Mouse (Mus musculus): ENCODE results near the gene Fam69b. TPM values are rescaled to one million over a fixed set of nuclear protein-coding genes. Genes with fewer than 3 reads are reported as not detected.

Gene Fam69b
- polyA plus RNA-seq, 1 experiment from 2014 or later = 109 TPM

GRCm38 (mm10) chr2:26601595-26601994, 26.7 kb upstream of the Fam69b start:
- Histone ChIP-seq H3K4me2 (no peak overlapping the region), H3K27ac (no peak overlapping the region), H3K4me1 (replicated peaks) (peaks cover 19% of the 10 kb centered on the region), H3K9ac (no peak overlapping the region), H3K36me3 (no peaks in the 10 kb centered on the region), H3K9me3 (no peaks in the 10 kb centered on the region), H3K4me3 (no peak overlapping the region), H3K27me3 (peaks cover 49% of the 10 kb centered on the region)
- ATAC-seq (ENCODE audit: low FRiP score) = no peak
- WGBS = 79% methylated on average over 1 of the region's 1 CpGs

- H3K4me1 ChIP-seq (replicated peaks) = peaks cover 27% of the 10 kb centered on the region
- no peaks in the 10 kb centered on the region for H3K9me3 ChIP-seq
- H3K4me2 ChIP-seq = no peak overlapping the region
- WGBS = 80% methylated on average over 5 of the region's 5 CpGs
- H3K27ac ChIP-seq = no peak overlapping the region
- ATAC-seq (ENCODE audit: low FRiP score) = no peak
- peaks cover 57% of the 10 kb centered on the region for H3K27me3 ChIP-seq
- H3K9ac ChIP-seq = no peak overlapping the region
- no peaks in the 10 kb centered on the region for H3K36me3 ChIP-seq
- 0 out of 2 replicates have a peak overlapping the region, but pooled peaks have one; percentile 54 for H3K4me3 ChIP-seq
These were observed 25.6 kb upstream of the Fam69b start for GRCm38 (mm10) chr2:26602631-26603030.

GRCm38 (mm10) chr2:26603159-26603558, 25.1 kb upstream of the Fam69b start:
- peaks cover 59% of the 10 kb centered on the region for H3K27me3 ChIP-seq
- peaks cover 27% of the 10 kb centered on the region for H3K4me1 ChIP-seq (replicated peaks)
- no peak overlapping the region for H3K27ac ChIP-seq
- H3K9me3 ChIP-seq = no peaks in the 10 kb centered on the region
- ATAC-seq (ENCODE audit: low FRiP score) = no peak
- H3K36me3 ChIP-seq = no peaks in the 10 kb centered on the region
- peak overlapping the region; percentile 73 for H3K4me2 ChIP-seq
- H3K4me3 ChIP-seq = peak overlapping the region; percentile 54
- peak overlapping the region; percentile 71; the same call in 1 of the 2 replicates for H3K9ac ChIP-seq
- 23% methylated on average over 6 of the region's 6 CpGs for WGBS

DNA sequence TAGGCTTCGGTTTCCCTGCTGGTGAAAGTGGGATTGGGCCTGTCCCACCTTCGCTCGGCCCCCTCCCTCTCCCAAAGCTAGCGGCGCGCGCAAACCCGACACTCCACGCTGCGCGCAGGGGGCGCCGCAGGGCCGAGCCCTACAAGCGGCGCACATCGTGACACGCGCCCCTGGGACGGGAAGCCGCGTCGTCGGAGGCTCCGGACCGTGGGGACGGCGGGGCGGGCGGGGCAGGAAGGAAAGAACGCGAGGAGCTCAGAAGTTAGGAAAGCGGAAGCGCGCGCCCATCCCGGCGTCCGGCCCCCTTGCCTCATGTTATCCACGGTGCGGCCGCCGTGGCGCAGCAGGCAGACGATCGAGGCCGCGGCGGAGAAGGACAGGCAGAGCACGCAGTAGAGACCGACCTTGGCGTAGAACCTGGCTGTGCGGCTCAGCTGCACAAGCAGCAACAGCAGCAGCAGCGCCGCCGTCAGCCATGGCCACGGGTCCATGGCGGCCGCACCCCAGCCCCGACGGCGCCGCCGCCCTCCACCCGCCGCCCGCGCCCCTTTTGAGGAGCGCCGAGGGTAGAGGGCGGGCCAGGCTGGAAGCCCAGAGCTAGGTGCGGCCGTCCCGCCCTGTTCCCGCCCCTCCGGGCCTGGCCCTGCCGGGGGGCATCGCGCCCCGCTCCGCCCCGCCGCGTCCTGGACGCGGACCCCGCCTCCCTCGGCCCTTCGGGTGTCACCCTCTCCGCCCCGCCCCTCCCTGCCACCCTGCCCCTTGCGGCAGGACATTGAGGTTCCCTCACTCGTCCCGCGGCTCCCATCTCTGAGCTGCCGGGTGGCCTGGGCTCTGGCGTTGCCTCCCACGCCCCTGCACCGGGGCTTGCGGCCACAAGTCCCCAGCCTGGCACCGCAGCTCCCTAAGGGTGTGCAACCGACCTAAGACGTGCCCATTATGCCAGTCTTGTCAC, 24.3 kb upstream of the Fam69b start, which contains the start of gene Agpat2:
Gene Agpat2, minus strand, starts transcription at position 698 of the 952 bp plus-strand sequence.
- Histone ChIP-seq H3K36me3 (no peaks in the 10 kb centered on the region), H3K27ac (no peak within 1 kb of the TSS), H3K9ac (peak within 1 kb of the TSS; percentile 71), H3K4me3 (peak within 1 kb of the TSS; percentile 54), H3K4me2 (peak within 1 kb of the TSS; percentile 73), H3K27me3 (peaks cover 59% of the 10 kb centered on the region), H3K4me1 (replicated peaks) (peaks cover 27% of the 10 kb centered on the region), H3K9me3 (no peaks in the 10 kb centered on the region)
- under 1% methylated on average over 76 of the region's 103 CpGs for WGBS
- peak; percentile 63 for ATAC-seq (ENCODE audit: low FRiP score)

DNA sequence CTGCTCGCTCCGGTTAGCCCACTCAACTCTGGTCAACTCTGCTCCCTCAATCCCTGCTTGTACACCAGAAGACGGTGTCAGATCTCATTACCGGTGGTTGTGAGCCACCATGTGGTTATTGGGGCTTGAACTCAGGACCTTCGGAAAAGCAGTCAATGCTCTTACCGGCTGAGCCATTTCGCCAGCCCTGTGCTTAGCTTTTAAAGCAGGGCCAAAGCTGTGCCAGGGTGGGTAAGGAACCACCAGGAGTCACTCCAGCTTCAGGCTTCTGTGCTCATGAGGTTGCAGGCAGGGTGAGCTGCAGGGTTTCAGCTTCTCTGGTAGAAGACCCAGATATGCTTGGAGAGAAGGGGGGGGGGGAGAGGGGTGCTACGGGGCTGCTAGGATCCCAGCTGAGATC, 22.9 kb upstream of the Fam69b start:
- Histone ChIP-seq H3K9me3 (no peaks in the 10 kb centered on the region), H3K4me2 (no peak overlapping the region), H3K4me1 (replicated peaks) (peaks cover 27% of the 10 kb centered on the region), H3K9ac (no peak overlapping the region), H3K36me3 (no peaks in the 10 kb centered on the region), H3K27me3 (peaks cover 59% of the 10 kb centered on the region), H3K27ac (no peak overlapping the region), H3K4me3 (no peak overlapping the region)
- ATAC-seq (ENCODE audit: low FRiP score) = no peak
- 88% methylated on average over 8 of the region's 8 CpGs for WGBS

DNA sequence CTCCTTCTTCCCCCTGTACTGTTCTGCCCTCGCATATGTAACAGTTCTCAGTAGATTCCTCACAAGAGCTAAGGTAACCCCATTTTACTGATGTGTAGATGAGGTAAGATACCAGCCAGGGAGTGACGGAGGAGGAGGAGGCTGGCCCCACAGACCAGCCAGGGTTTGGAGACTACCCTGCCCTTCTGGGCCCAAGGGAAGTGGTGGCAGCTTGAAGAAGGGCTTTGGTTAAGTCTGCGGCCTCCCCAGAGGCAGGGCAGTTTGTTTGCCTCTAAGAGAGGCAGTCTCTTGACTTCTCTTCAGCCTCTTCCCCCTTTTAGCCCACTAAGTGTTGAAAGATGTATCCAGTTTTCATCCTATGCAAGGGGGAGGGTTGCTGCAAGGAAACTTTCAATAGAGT, 21.7 kb upstream of the Fam69b start:
- ATAC-seq (ENCODE audit: low FRiP score) = no peak

DNA sequence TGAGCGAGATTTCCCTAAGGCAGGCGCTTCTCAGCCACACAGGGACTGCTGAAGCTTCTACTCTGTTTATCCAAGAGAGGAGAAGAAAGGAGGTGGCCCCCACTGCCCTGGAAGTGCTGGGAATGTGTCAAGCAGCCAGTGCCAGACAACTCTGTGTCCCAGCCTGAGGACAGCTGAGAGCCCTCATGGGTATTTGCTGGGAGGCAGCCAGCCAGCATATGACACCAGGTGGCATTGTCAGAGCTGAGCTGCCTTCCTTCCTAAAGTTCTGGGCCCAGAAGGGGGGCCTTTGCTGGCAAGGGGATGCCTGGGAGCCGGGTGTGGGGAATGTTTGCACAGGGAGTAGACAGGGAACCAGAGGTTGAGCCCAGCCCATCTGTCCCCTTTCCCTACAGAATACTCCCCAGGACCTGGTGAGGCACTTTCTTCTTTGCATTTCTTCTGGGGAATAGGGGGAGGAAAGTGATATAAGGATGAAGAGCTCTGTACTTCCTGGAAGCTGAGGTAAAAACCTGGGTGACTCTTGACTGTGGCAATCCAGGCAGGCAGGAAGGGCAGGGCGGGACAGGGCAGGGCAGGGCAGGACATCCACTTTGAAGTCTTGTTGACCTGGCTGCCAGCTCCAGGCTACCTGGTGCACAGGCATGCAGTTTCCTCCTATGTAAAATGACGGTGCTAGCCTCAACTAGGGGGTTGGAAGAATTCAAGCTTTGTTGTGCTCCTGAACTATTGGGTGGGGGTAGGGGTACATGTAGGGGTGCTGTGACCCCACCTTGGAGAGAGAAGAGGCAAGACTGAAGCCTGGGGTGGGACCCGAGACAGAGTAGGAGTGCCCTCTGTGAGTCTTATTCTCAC, 21.0 kb upstream of the Fam69b start:
- H3K4me3 ChIP-seq = no peak overlapping the region
- H3K36me3 ChIP-seq = no peaks in the 10 kb centered on the region
- peaks cover 49% of the 10 kb centered on the region for H3K27me3 ChIP-seq
- H3K9ac ChIP-seq = peak overlapping the region; percentile 49; the same call in 1 of the 2 replicates
- ATAC-seq (ENCODE audit: low FRiP score) = no peak
- peaks cover 27% of the 10 kb centered on the region for H3K4me1 ChIP-seq (replicated peaks)
- no peaks in the 10 kb centered on the region for H3K9me3 ChIP-seq
- H3K4me2 ChIP-seq = no peak overlapping the region
- WGBS = 54% methylated on average over 6 of the region's 6 CpGs
- H3K27ac ChIP-seq = peak overlapping the region; percentile 35; the same call in 1 of the 2 replicates

More for the DNA sequence above, 21.7 kb upstream of the Fam69b start:
- peaks cover 56% of the 10 kb centered on the region for H3K27me3 ChIP-seq
- WGBS = 71% methylated on average over 3 of the region's 3 CpGs
- H3K9me3 ChIP-seq = no peaks in the 10 kb centered on the region
- no peak overlapping the region for H3K9ac ChIP-seq
- no peaks in the 10 kb centered on the region for H3K36me3 ChIP-seq
- H3K4me3 ChIP-seq = no peak overlapping the region
- no peak overlapping the region for H3K4me2 ChIP-seq
- no peak overlapping the region for H3K27ac ChIP-seq
- peaks cover 27% of the 10 kb centered on the region for H3K4me1 ChIP-seq (replicated peaks)

GRCm38 (mm10) chr2:26608781-26609180, 19.5 kb upstream of the Fam69b start:
- no peaks in the 10 kb centered on the region for H3K9me3 ChIP-seq
- H3K4me3 ChIP-seq = no peak overlapping the region
- no peaks in the 10 kb centered on the region for H3K36me3 ChIP-seq
- ATAC-seq (ENCODE audit: low FRiP score) = no peak
- peaks cover 20% of the 10 kb centered on the region for H3K4me1 ChIP-seq (replicated peaks)
- H3K27ac ChIP-seq = no peak overlapping the region
- peaks cover 34% of the 10 kb centered on the region for H3K27me3 ChIP-seq
- no peak overlapping the region for H3K4me2 ChIP-seq
- H3K9ac ChIP-seq = no peak overlapping the region

- H3K9ac ChIP-seq = no peak overlapping the region
- no peak overlapping the region for H3K4me2 ChIP-seq
- H3K36me3 ChIP-seq = no peaks in the 10 kb centered on the region
- H3K4me3 ChIP-seq = no peak overlapping the region
- H3K27ac ChIP-seq = no peak overlapping the region
- ATAC-seq (ENCODE audit: low FRiP score) = no peak
- H3K27me3 ChIP-seq = peaks cover 29% of the 10 kb centered on the region
- H3K9me3 ChIP-seq = no peaks in the 10 kb centered on the region
- peaks cover 16% of the 10 kb centered on the region for H3K4me1 ChIP-seq (replicated peaks)
These were observed 19.0 kb upstream of the Fam69b start for GRCm38 (mm10) chr2:26609261-26609661.

DNA sequence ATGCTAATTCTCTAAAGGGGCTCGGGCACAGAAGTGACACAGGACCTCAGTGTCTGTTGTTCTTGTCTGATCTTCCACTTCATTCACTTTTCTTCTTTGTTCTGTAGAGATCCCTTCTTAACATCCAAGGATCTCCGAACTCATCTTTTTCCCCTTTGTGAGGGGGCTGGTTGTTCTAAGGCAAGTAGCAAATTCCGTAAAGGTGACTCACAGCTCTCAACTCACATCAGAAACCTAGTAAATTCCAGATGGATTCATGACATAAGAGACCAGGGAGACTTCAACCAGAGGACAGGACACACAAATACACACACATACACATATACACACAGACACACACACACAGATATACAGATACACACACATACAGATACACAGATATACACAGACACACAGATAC, 17.7 kb upstream of the Fam69b start:
- ATAC-seq (ENCODE audit: low FRiP score) = no peak
- no peaks in the 10 kb centered on the region for H3K36me3 ChIP-seq
- no peak overlapping the region for H3K9ac ChIP-seq
- WGBS = 74% methylated on average over 3 of the region's 3 CpGs
- no peak overlapping the region for H3K27ac ChIP-seq
- H3K9me3 ChIP-seq = no peaks in the 10 kb centered on the region
- peaks cover 12% of the 10 kb centered on the region for H3K4me1 ChIP-seq (replicated peaks)
- no peak overlapping the region for H3K4me3 ChIP-seq
- H3K27me3 ChIP-seq = peaks cover 19% of the 10 kb centered on the region; the same call in 1 of the 2 replicates
- H3K4me2 ChIP-seq = no peak overlapping the region

DNA sequence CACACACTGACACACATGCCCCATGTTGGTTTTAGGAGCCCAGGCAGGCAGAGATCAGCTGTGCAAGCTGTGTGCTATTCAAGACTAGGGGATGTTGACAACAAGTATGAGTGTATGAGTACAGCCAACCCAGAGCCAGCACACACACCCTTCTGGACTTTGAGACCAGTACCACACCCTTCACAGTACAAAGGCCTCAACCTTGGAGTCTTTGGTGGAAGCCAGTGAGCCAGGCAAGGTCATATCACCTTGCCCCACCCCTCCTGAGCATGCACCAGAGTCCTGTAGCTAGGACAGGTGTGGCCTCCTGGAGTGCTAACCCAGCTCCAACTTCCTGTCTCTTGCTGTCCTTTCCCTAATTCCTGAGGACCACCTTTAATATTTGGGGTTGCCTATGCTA, 17.2 kb upstream of the Fam69b start:
- ATAC-seq (ENCODE audit: low FRiP score) = no peak
- Histone ChIP-seq H3K4me2 (no peak overlapping the region), H3K9ac (no peak overlapping the region), H3K4me3 (no peak overlapping the region), H3K36me3 (no peaks in the 10 kb centered on the region), H3K4me1 (replicated peaks) (peaks cover 12% of the 10 kb centered on the region), H3K9me3 (no peaks in the 10 kb centered on the region), H3K27me3 (peaks cover 15% of the 10 kb centered on the region; the same call in 1 of the 2 replicates), H3K27ac (no peak overlapping the region)

DNA sequence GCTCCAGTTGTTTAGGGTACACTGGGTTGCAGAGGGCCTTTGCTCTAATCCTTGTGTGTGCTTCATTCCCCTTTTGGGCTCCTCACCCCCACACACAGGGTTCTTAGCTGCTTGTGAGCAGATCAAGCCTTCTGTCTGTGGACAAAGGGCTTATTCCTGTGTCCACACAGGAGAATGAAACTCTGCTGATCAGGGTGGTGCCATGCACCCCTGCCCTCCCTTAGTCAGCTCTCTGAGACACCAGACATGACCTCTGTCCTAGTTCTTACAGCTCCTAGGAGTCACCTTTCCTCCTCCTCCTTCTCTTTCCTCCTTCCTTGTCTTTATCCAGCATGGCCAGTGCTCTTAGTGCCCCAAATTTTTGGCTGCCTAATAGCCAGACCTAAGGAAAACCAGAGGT, 16.4 kb upstream of the Fam69b start:
- H3K27ac ChIP-seq = no peak overlapping the region
- no peaks in the 10 kb centered on the region for H3K36me3 ChIP-seq
- ATAC-seq (ENCODE audit: low FRiP score) = no peak
- no peak overlapping the region for H3K4me3 ChIP-seq
- 0 out of 2 replicates have a peak, but pooled peaks cover 8% of the 10 kb centered on the region for H3K27me3 ChIP-seq
- H3K4me1 ChIP-seq (replicated peaks) = peaks cover 5% of the 10 kb centered on the region
- no peak overlapping the region for H3K4me2 ChIP-seq
- no peak overlapping the region for H3K9ac ChIP-seq
- H3K9me3 ChIP-seq = no peaks in the 10 kb centered on the region
